Mouse (Mus musculus) midbrain, postnatal 0 days (tissue): ENCODE measurements around the gene Ddx55. TPM values are rescaled to one million over a fixed set of nuclear protein-coding genes. Genes with fewer than 3 reads are reported as not detected.

Source experiments
- ATAC-seq: fragments of 200-750 bp; cut with Nextera tagmentation; 2 replicates; pipeline ENCODE4 v1.8.0; 2017; ENCODE audit warnings: moderate number of reproducible peaks, mild to moderate bottlenecking, moderate TSS enrichment, moderate library complexity; ENCODE audit not compliant: low FRiP score
- DNase-seq: peaks from one replicate; pipeline ENCODE4 v3.0.0-alpha.2; 2015; ENCODE audit warnings: low spot score
- H3K27ac ChIP-seq: fragments of 300-500 bp; sonication (generic); 2 replicates; pipeline ENCODE4 v1.5.1; 2014; ENCODE audit warnings: low read depth, mild to moderate bottlenecking, low read length, mixed read lengths
- H3K27me3 ChIP-seq: fragments of 300-500 bp; sonication (generic); 2 replicates; pipeline ENCODE4 v1.6.1; 2014; ENCODE audit warnings: low read length, control low read depth, mixed read lengths; ENCODE audit not compliant: insufficient read depth
- H3K36me3 ChIP-seq: fragments of 300-500 bp; sonication (generic); 2 replicates; pipeline ENCODE4 v1.6.1; 2014; ENCODE audit warnings: low read length, control low read depth, mixed read lengths; ENCODE audit not compliant: insufficient read depth
- H3K4me1 ChIP-seq: fragments of 300-500 bp; sonication (generic); 2 replicates; pipeline ENCODE4 v1.6.1; 2014; ENCODE audit warnings: mild to moderate bottlenecking, control low read depth, antibody characterized with exemption, low read length, mixed read lengths; ENCODE audit not compliant: insufficient read depth
- H3K4me2 ChIP-seq: fragments of 300-500 bp; sonication (generic); 2 replicates; pipeline ENCODE4 v1.6.1; 2014; ENCODE audit warnings: low read depth, mild to moderate bottlenecking, low read length, mixed read lengths; ENCODE audit not compliant: poor library complexity, severe bottlenecking
- H3K4me3 ChIP-seq: fragments of 300-500 bp; sonication (generic); 2 replicates; pipeline ENCODE4 v1.5.1; 2014; ENCODE audit warnings: low read depth, mild to moderate bottlenecking, low read length, moderate library complexity
- H3K9ac ChIP-seq: fragments of 300-500 bp; sonication (generic); replicated peaks from 2 replicates; pipeline ENCODE4 v1.6.1; 2014; ENCODE audit warnings: mild to moderate bottlenecking, low read length, moderate library complexity, mixed read lengths; ENCODE audit not compliant: poor library complexity, severe bottlenecking
- H3K9me3 ChIP-seq: fragments of 300-500 bp; sonication (generic); 2 replicates; pipeline ENCODE4 v1.6.1; 2016; ENCODE audit warnings: low read length, control low read depth
- CTCF ChIP-seq: IDR thresholded peaks from 2 replicates; pipeline ENCODE4 v1.5.1; 2016; ENCODE audit warnings: antibody characterized with exemption, mild to moderate bottlenecking
- WGBS: fragments of 180-500 bp; shearing (Covaris S2); extraction: QIAGEN DNeasy Blood & Tissue Kit; methylation state at CpG from one replicate; pipeline ENCODE4 v1.1.7; 2014; 5-methylcytosine and 5-hydroxymethylcytosine counted together
- polyA plus RNA-seq: library from polyadenylated mRNA; unstranded; fragments of >200 nt; fragmentation: Nextera tagmentation; extraction: Ambion mirVana; gene quantifications from 2 replicates; pipeline ENCODE4 v1.2.1, GENCODE M21; 2015
- total RNA-seq: library from RNA; depleted of rRNA; stranded (reverse); fragments of >200 nt; gene quantifications from 2 replicates; pipeline ENCODE4 v1.2.3, GENCODE M21; 2014; rRNA removed

The Ddx55 gene
- 14.9 and 20.5 TPM in 2 replicates for total RNA-seq
- 21.9 and 26.9 TPM in 2 replicates for polyA plus RNA-seq

DNA sequence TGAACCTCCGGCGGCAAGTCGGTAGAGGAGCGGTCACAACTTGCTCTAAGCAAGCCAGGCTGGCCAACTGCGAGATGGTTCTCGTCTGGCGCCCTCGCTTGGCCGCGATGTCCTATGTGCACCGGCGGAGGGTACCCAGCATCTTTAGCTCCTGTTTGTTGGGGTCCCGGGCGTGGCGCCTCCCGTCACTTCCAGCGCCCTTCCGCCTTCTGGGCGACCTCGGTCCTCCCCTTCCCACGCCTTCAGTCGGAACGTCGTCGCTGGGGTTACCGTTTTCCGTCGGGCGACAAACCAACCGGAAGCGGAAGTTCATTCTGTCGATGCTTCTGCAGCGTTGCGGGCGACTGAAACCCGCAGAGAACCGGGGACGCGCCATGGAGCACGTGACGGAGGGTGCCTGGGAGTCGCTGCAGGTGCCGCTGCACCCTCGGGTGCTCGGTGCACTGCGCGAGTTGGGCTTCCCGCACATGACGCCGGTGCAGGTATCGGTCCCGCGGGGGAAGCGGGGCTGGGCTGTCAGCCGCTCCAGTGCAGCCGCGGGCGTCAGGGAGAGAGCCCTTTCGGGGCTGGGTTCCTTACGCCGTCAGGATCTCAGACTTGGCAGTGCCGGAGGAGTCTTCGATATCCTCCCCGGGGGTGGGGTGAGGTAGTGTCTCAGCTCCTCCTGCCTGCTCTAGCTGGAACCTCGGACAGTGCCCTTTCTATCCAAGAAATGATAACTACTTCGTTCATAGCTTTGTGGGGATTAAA is at the start of gene Ddx55:
Gene Ddx55, plus strand, starts transcription at position 307 of the 750 bp plus-strand sequence.
- H3K4me1 ChIP-seq = peaks cover 4% of the 10 kb centered on the region; the same call in 1 of the 2 replicates
- H3K36me3 ChIP-seq = peaks cover 30% of the 10 kb centered on the region
- WGBS = under 1% methylated on average over 66 of the region's 66 CpGs
- peak; percentile 94 for DNase-seq
- no peaks in the 10 kb centered on the region for H3K27me3 ChIP-seq
- ATAC-seq = peak; percentile 82
- H3K4me3 ChIP-seq = peak within 1 kb of the TSS; percentile 93
- TF ChIP-seq CTCF = peak; percentile 53
- peak within 1 kb of the TSS; percentile 89 for H3K27ac ChIP-seq
- peak within 1 kb of the TSS; percentile 86 for H3K9ac ChIP-seq
- peak within 1 kb of the TSS; percentile 73 for H3K4me2 ChIP-seq
- no peaks in the 10 kb centered on the region for H3K9me3 ChIP-seq

DNA sequence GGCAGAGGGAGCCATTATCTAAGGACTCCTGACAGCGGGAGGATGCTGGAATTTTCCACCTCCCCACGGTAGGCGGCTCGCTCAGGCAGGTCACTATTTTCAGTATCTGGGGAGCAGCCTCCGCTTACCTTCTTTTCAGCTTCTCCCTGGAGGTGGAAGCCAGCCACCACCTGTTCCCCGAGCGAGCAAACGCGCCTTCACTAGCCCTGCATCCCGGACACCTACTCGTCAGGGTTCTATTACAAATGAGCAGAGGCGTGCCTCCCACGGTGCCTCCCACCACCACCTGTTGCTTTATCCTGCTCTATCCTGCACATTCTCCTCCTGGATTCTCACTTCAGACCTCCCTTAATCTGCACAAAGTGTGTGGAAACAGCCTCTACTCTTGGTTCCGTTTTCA is 48.9 kb upstream of the Ddx55 start:
- no peak overlapping the region for H3K4me3 ChIP-seq
- no peaks in the 10 kb centered on the region for H3K9me3 ChIP-seq
- TF ChIP-seq CTCF = no peak
- DNase-seq (no peak), ATAC-seq (no peak)
- H3K9ac ChIP-seq = no peak overlapping the region
- no peak overlapping the region for H3K27ac ChIP-seq
- no peak overlapping the region for H3K4me2 ChIP-seq
- no peaks in the 10 kb centered on the region for H3K27me3 ChIP-seq
- H3K4me1 ChIP-seq = no peaks in the 10 kb centered on the region
- 64% methylated on average over 14 of the region's 14 CpGs for WGBS
- peaks cover 16% of the 10 kb centered on the region for H3K36me3 ChIP-seq

DNA sequence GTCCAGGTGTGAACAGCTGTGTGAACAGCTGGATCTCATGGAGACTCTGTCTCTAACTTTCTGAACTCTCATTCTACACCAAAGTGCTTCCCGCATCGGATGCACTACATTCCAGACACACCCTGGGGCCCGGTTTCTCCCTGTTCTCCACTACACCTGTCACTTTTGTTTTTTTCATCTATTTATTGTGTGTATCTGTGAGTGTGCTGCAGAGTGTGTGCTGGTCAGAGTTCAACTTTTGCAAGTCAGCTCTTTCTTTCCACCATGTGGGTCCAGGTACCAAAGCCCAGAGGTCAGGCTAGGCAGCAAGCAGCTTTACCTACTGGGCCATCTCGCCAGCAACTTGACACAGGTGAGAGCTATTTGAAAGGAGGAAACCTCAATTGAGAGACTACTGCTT is 47.4 kb upstream of the Ddx55 start:
- H3K9me3 ChIP-seq = no peaks in the 10 kb centered on the region
- H3K36me3 ChIP-seq = peaks cover 16% of the 10 kb centered on the region
- no peak overlapping the region for H3K4me3 ChIP-seq
- no peak for TF ChIP-seq CTCF
- ATAC-seq (no peak), DNase-seq (no peak)
- WGBS = 93% methylated on average over 4 of the region's 4 CpGs
- no peak overlapping the region for H3K27ac ChIP-seq
- H3K4me1 ChIP-seq = no peaks in the 10 kb centered on the region
- no peaks in the 10 kb centered on the region for H3K27me3 ChIP-seq
- no peak overlapping the region for H3K4me2 ChIP-seq
- no peak overlapping the region for H3K9ac ChIP-seq

DNA sequence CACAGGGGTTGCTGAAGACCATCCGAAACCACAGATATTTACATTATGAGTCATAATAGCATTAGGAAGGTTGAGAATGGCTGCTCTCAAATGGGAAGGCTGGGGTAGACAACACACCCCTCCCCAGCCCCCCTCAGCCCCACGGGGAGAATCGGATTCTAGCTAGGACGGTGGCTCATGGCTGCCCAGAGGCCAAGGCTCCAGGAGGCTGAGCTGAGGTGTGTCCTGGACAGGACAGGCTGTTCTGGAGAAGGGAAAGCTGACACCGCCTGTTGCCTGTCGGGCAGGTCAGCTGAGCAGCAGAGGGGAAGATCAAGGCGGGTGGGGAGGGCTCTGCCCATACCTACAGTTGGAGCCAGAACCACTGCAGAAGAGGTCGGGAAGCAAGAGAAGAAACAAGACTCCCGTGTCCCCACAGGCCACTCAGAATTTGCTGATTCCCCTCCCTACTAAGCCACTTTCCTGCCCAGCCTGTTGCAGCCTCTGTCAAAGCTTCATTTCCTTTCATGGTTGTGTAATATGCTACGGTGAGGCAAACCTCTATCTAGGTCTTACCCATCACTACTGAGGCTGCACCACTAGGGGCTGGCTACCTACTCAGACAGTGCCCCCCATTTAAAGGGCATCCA is 45.8 kb upstream of the Ddx55 start:
- no peak for DNase-seq
- Histone ChIP-seq H3K9ac (no peak overlapping the region), H3K4me2 (no peak overlapping the region), H3K27ac (no peak overlapping the region), H3K4me3 (no peak overlapping the region), H3K27me3 (no peaks in the 10 kb centered on the region), H3K4me1 (no peaks in the 10 kb centered on the region), H3K36me3 (peaks cover 4% of the 10 kb centered on the region), H3K9me3 (no peaks in the 10 kb centered on the region)
- ATAC-seq = no peak
- no peak for TF ChIP-seq CTCF
- WGBS = 79% methylated on average over 10 of the region's 10 CpGs

DNA sequence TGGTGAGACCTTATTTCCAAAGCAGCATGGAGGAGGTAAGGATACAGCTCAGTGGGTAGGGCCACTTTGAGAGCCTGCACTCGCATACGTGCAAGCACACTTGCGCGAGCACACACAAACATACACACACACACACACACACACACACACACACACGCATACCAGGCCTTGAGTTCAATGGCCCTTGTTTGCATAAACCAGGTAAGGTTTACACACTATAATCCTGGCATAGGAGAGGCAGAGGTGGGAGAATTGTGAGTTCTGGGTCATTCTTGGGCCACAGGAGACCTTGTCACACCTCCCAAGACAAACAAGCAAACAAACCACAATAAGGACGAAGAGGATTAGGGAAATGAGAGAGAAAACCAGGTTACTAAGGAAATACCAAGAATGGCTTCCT is 43.5 kb upstream of the Ddx55 start:
- Histone ChIP-seq H3K9ac (no peak overlapping the region), H3K4me1 (no peaks in the 10 kb centered on the region), H3K4me2 (no peak overlapping the region), H3K4me3 (no peak overlapping the region), H3K36me3 (peaks cover 1% of the 10 kb centered on the region), H3K27me3 (no peaks in the 10 kb centered on the region), H3K9me3 (no peaks in the 10 kb centered on the region), H3K27ac (no peak overlapping the region)
- no peak for DNase-seq
- TF ChIP-seq CTCF = no peak
- WGBS = 91% methylated on average over 6 of the region's 6 CpGs
- ATAC-seq = no peak

DNA sequence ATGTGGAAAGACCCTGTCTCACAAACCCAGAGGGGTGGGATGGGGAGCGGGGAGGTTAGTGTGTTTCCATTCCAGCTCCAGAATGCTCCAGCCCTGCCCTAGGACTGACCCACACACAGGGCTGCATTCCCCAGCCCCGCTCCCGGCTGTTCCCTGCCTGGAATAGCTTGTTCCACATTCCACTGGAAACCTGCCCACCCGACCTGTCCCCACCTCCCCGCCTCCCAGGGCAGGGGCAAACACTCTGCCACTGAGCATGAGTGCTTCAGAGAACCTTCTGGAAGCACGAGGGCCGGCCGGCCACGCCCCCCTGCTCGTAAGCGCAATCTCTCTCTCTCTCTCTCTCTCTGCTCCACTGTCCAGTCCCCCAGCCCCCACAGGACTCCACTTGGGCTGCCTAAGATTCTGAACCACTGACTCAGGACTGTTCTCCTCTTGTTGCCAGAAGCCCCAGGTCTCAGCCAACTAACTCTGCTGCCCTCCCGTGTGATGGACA is 42.9 kb upstream of the Ddx55 start:
- no peak for ATAC-seq
- H3K9me3 ChIP-seq = no peaks in the 10 kb centered on the region
- H3K4me3 ChIP-seq = no peak overlapping the region
- no peaks in the 10 kb centered on the region for H3K27me3 ChIP-seq
- H3K36me3 ChIP-seq = peaks cover 5% of the 10 kb centered on the region
- H3K27ac ChIP-seq = no peak overlapping the region
- DNase-seq = no peak
- no peak for TF ChIP-seq CTCF
- H3K9ac ChIP-seq = no peak overlapping the region
- H3K4me1 ChIP-seq = no peaks in the 10 kb centered on the region
- no peak overlapping the region for H3K4me2 ChIP-seq
- 82% methylated on average over 12 of the region's 12 CpGs for WGBS
